Mouse (Mus musculus) G1E-ER4 (cell line): ENCODE data around the gene Ralgapb. TPM values are rescaled to one million over a fixed set of nuclear protein-coding genes. Genes with fewer than 3 reads are reported as not detected.

Experiments
- GATA1 ChIP-seq: IDR thresholded peaks from one replicate; pipeline ENCODE4 v1.8.0; 2012; ENCODE audit warnings: low read length, inconsistent platforms
- polyA plus RNA-seq: library from polyadenylated mRNA; stranded (reverse); fragments of >175 nt; gene quantifications from 2 replicates; pipeline ENCODE4 v1.2.3, GENCODE M21; 2012

Ralgapb gene
- polyA plus RNA-seq, 1 experiment = 4.0 TPM

GRCm38 (mm10) chr2:158477640-158478039, 68.0 kb downstream of the Ralgapb start:
- no peak for TF ChIP-seq GATA1

DNA sequence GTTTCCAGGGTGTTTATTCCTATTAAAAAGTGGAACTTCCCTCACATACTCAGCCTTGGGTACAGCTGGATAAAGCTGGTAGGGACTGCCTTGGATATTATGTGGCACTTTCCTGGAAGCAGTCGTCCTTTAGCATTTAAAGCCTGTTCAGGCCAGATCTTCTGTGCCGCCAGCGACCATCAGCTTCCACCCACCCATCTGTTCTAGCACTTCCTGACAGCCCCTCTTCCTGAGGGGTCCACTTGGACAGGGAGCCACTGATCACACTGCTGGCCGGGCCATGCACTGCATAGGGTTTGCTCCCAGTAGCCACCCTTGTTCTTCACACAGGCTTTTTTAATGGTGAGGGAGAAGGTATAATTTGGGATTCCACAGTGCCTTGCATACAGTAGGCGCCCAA, 88.8 kb downstream of the Ralgapb start:
- TF ChIP-seq GATA1 = no peak

- no peak for TF ChIP-seq GATA1
Observed at GRCm38 (mm10) chr2:158501836-158502812, 92.5 kb downstream of the Ralgapb start, which contains the start of gene Adig. Gene Adig (plus strand): TSS chr2:158502612.

DNA sequence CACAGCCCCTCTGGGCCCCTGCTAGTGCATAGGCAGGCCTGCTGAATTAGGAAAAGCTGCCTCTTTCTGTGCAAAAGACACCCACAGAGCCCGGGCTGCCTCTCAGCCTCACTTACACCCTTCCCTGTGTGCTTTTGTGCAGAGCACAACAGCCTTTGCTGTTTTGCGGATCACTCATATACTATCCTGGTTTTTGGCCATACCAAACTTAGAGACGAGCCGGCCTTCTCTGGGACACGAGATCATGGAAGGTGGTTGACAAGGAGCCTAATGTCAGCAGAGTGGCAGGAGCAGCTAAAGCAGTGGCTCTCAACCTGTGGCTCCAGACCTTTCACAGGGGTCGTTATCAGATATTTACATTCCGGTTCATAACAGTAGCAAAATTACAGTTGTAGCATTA, 93.6 kb downstream of the Ralgapb start:
- no peak for TF ChIP-seq GATA1

DNA sequence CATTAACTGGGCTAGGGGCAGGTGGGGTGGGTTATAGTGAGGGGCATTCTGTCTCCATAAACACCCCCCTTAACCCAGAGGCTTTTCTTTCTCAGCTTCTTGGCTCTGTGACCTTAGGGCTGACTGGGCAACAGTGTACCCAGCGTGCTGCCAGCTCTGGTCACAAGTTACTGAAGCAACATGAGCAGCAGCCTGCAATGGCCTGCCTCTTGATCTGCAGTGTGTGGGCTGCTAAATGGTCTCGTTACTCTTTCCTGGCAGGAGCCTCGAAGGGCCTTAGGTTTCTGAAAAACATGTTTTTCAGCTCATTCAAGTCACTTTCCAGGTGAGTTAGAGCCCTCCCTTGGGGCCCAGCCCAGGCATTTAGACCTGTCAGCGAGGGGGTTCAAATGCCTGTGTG, 94.0 kb downstream of the Ralgapb start:
- TF ChIP-seq GATA1 = no peak

DNA sequence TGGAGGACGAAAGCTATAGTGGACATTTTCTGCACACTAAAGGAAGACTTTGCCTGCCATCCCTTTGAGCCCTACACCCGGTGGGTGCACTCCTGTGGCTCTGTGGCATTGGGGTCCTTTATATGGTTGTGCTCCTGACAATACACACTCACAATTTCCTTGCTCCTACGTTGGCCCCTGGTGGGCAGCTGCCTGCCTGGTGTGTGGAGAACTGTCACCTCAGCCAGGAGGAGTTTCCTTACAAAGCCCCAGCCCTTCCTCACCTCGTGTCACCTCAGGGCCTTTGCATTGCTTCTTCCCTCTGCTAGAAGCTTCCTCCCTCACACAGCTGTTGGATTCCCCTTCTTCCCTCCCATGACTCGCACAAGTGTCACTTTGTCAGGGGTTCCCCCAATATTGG, 96.8 kb downstream of the Ralgapb start:
- TF ChIP-seq GATA1 = no peak

GRCm38 (mm10) chr2:158507046-158507445, 97.4 kb downstream of the Ralgapb start:
- TF ChIP-seq GATA1 = no peak

GRCm38 (mm10) chr2:158510665-158511064, 101.0 kb downstream of the Ralgapb start:
- TF ChIP-seq GATA1 = no peak

DNA sequence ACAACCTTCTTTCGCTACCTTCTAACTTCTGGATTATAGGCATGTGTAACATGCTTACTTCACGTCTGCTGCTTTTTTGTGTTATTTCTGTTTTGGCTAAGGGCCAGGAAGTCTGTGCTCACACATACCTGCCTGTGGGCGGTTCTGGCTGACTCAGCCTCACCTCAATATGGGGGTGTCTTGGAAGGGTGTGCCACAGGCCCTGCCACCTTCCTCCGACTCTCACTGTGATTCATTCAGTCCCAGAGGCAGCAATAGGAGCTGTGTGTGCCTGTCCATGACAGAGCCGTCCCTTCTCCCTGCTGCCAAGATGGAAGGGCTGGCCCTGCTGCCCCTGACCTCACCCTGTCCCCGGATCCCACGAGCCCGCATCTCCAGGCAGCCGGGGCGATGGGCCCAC, 102.9 kb downstream of the Ralgapb start, which contains the start of gene Arhgap40:
Arhgap40 (plus strand) TSS at position 269 of the 400 bp plus-strand sequence.
- no peak for TF ChIP-seq GATA1

DNA sequence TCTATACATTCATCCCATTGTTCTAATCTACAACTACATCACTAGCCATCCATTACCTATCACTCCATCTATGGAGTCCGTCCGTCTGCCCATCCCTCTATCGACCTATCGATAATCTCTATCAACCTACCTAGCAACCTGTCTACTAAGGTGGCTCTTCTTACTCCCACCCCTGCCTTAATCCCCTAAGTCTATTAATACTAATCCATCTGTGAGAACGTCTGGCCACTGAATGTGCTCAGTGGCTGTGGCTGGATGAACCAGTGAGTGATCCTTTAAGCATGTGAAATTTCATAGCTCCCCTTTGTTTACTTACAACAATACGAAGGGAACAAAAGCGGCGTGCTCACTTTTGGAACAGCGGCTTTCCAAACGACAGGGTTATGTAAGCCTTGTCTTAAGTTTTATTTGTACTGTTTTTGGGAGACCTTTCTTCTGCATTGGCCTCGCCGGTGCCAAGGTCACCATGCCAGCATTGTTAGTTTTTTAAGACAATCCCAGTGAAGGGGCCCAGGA, 104.2 kb downstream of the Ralgapb start:
- TF ChIP-seq GATA1 = no peak

DNA sequence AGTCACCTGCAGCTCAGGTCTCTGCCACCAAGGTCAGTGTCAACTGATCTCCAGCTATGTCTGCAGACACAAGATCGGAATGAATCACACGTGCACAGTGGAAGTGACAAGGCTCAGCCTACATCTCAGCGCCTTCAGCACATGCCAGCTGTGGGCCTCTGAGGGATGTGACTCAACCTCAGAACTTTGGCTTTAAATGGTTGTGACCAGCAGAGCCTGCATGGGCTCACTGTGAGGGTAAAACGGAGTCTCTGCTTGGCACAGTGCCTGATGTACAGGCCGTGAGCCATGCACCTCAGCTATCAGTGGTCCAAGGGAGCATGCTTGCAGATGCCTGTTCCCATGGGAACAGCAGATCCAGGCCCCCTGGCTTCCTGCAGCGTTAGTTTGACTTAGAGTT, 108.9 kb downstream of the Ralgapb start:
- TF ChIP-seq GATA1 = no peak

DNA sequence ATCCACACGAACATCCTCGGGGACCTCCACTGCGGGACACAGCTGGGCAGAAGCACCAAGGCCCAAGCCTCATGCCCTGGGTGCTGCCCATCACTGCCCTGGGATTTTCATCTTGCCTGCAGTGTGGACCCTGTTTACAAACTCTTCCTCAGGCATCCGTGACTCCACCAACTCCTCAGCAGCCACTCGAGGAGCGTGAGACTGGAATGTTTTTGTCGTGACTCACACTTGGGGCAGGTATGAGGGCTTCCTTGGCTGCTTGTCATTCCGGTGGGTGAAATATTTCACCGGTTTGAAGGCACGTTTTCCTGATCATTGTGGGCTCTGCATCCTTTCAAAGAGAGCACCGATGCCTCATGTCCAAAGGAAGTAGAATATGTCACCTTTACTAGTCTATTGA, 109.4 kb downstream of the Ralgapb start:
- no peak for TF ChIP-seq GATA1

- no peak for TF ChIP-seq GATA1
Observed at GRCm38 (mm10) chr2:158519800-158520199, 110.2 kb downstream of the Ralgapb start.

DNA sequence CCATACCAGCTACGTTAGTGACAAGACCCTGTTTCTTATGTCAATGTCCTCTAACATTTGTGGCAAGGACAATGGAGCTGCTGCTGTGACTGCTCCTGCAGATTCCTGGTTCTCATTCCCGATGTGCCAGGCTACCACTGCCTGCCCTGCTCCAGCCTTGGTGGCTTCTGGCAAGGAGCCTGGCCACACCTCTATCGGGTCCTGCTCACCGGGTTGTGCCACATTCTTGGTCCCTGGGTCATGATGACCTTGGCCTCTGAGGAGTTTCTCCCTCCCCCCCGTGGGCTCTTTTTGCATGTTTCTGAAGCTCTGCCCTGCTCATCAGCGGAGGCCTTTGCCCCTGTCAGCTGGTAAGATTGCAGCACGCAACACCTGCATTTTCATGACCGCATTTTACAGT, 113.4 kb downstream of the Ralgapb start:
- no peak for TF ChIP-seq GATA1

GRCm38 (mm10) chr2:158524129-158524860, 114.6 kb downstream of the Ralgapb start:
- TF ChIP-seq GATA1 = no peak

GRCm38 (mm10) chr2:158534090-158534489, 124.4 kb downstream of the Ralgapb start:
- no peak for TF ChIP-seq GATA1
